Mouse (Mus musculus) forebrain, embryonic 10.5 days (tissue): ENCODE results near the gene Shoc2. TPM values are rescaled to one million over a fixed set of nuclear protein-coding genes. Genes with fewer than 3 reads are reported as not detected.
A peak's percentile ranks its signal among the peaks of the same experiment; 100 is the strongest.

ENCODE experiments used
- DNase-seq: peaks from one replicate; pipeline ENCODE4 v3.0.0-alpha.2; 2017; ENCODE audit warnings: low spot score; ENCODE audit errors: extremely low spot score
- H3K27ac ChIP-seq: fragments of 300-500 bp; sonication (generic); 2 replicates; pipeline ENCODE4 v1.5.1; 2016; ENCODE audit warnings: mild to moderate bottlenecking
- H3K27me3 ChIP-seq: fragments of 300-500 bp; sonication (generic); 2 replicates; pipeline ENCODE4 v1.6.1; 2016; ENCODE audit warnings: mild to moderate bottlenecking; ENCODE audit not compliant: poor library complexity, severe bottlenecking
- H3K36me3 ChIP-seq: fragments of 300-500 bp; sonication (generic); replicated peaks from 2 replicates; pipeline ENCODE4 v1.6.1; 2016; ENCODE audit warnings: mild to moderate bottlenecking, moderate library complexity
- H3K4me1 ChIP-seq: fragments of 300-500 bp; sonication (generic); 2 replicates; pipeline ENCODE4 v1.6.1; 2016
- H3K4me3 ChIP-seq: fragments of 300-500 bp; sonication (generic); 2 replicates; pipeline ENCODE4 v1.5.1; 2016; ENCODE audit warnings: mild to moderate bottlenecking, moderate library complexity
- H3K9me3 ChIP-seq: fragments of 300-500 bp; sonication (generic); 2 replicates; pipeline ENCODE4 v1.6.1; 2016; ENCODE audit warnings: mild to moderate bottlenecking, moderate library complexity
- whole genome bisulfite sequencing: fragments of 180-500 bp; shearing (Covaris S2); methylation state at CpG from one replicate; pipeline ENCODE4 v1.1.7; 2016; 5-methylcytosine and 5-hydroxymethylcytosine counted together
- polyA plus RNA-seq: library from polyadenylated mRNA; unstranded; fragments of >200 nt; fragmentation: Nextera tagmentation; extraction: Ambion mirVana; gene quantifications from 2 replicates; pipeline ENCODE4 v1.2.1, GENCODE M21; 2016

Gene Shoc2
- polyA plus RNA-seq, 1 experiment from 2014 or later: 59.6 TPM

DNA sequence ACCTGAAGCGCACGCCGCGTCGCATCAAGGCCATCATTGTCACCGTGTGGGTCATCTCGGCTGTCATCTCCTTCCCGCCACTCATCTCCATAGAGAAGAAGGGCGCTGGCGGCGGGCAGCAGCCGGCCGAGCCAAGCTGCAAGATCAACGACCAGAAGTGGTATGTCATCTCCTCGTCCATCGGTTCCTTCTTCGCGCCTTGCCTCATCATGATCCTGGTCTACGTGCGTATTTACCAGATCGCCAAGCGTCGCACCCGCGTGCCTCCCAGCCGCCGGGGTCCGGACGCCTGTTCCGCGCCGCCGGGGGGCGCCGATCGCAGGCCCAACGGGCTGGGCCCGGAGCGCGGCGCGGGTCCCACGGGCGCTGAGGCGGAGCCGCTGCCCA lies 102.6 kb downstream of the Shoc2 start:
- H3K36me3 ChIP-seq: no peaks in the 10 kb centered on the region
- H3K27me3 ChIP-seq: peaks cover 82% of the 10 kb centered on the region
- peaks cover 42% of the 10 kb centered on the region for H3K4me1 ChIP-seq
- peak overlapping the region; percentile 35; the same call in 1 of the 2 replicates for H3K27ac ChIP-seq
- WGBS: under 1% methylated on average over 46 of the region's 46 CpGs
- peak overlapping the region; percentile 66 for H3K4me3 ChIP-seq
- DNase-seq: peak; percentile 18
- no peaks in the 10 kb centered on the region for H3K9me3 ChIP-seq

DNA sequence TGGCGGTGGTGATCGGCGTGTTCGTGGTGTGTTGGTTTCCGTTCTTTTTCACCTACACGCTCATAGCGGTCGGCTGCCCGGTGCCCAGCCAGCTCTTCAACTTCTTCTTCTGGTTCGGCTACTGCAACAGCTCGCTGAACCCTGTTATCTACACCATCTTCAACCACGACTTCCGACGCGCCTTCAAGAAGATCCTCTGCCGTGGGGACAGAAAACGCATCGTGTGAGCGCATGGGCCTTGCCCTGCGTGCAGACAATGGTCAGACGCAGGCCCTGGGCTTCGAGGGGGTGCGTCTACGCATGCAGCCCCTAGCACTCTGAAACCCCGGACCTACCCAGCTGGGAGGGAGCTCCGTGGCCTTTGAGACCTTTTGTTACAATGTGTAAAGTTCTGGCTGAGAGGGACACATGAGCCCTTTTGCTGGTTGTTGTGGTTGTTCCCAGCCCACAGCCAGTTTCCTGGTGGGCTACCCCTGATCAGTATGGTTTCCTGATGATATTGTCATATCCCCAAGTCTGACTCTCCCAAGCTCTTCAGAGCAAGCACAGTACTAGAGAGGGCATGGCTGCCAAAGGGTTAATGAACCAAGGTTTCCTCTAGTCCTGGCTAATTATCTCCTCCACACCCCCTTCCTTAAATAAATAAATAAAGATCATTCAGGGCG lies 103.4 kb downstream of the Shoc2 start:
- H3K9me3 ChIP-seq: no peaks in the 10 kb centered on the region
- H3K27me3 ChIP-seq: peaks cover 82% of the 10 kb centered on the region
- no peaks in the 10 kb centered on the region for H3K36me3 ChIP-seq
- H3K4me3 ChIP-seq: peak overlapping the region; percentile 66
- H3K4me1 ChIP-seq: peaks cover 42% of the 10 kb centered on the region
- WGBS: 1% methylated on average over 27 of the region's 27 CpGs
- H3K27ac ChIP-seq: peak overlapping the region; percentile 35; the same call in 1 of the 2 replicates
- DNase-seq: peak; percentile 23

DNA sequence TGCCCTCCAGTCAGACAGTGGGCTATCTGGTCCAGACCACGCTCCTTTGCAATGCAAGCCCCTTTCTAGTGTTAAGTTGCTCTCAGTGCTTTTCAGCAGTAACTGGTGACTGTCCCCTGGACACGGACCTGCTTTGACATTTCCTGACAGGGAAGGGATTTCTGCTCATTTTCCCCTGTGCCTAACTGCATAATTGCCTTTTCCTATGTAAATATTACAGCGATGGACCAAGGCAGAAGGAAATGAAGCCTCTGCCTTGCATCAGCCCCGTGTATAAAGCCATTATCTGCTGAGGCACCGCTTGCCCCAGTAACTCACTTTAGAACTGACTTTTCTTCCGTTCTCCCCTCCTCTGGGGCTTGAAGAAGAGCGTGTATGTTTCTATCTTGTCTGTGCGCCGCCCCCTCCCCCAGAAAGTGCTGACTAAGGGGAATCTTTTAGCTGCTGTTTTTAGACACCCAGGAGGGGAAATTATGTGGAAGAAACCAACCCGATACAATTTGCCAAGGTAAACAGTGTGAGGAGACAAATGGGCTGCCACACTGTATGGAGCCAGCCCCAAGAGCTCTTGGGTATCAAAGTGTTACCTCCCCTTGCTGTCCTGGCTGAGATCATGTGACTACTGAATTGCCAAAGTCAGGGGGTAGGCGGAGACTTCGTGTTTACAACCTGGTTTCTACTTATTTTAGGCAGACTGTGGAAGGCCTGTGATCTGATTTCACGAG lies 104.2 kb downstream of the Shoc2 start:
- Histone ChIP-seq H3K9me3 (no peaks in the 10 kb centered on the region), H3K36me3 (no peaks in the 10 kb centered on the region), H3K4me3 (peak overlapping the region; percentile 66; the same call in 1 of the 2 replicates), H3K27ac (no peak overlapping the region), H3K4me1 (peaks cover 42% of the 10 kb centered on the region), H3K27me3 (peaks cover 80% of the 10 kb centered on the region)
- peak; percentile 14 for DNase-seq
- 10% methylated on average over 13 of the region's 13 CpGs for WGBS

DNA sequence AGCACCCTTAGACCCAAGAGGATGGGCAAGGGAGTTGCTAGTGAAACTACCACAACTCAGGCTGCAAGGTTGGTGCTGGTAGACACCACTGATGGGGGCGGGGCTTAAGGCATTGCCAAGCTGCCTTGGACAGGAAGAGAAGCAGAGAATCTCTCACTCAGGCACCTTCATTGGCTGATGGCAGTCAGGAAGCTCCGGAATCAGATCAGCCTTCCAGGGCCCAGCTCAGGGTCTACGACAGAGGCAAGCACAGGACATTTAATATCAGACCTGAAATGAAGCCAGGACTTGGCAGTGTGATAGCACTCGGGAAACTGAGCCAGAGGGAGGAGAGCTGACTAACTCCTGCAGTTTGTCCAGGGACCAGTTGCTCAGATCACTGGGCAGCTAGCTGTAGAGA lies 107.5 kb downstream of the Shoc2 start:
- Histone ChIP-seq H3K4me1 (peaks cover 19% of the 10 kb centered on the region), H3K9me3 (no peaks in the 10 kb centered on the region), H3K36me3 (no peaks in the 10 kb centered on the region), H3K27ac (no peak overlapping the region), H3K4me3 (no peak overlapping the region), H3K27me3 (peaks cover 50% of the 10 kb centered on the region)
- no peak for DNase-seq
- 67% methylated on average over 4 of the region's 4 CpGs for WGBS

DNA sequence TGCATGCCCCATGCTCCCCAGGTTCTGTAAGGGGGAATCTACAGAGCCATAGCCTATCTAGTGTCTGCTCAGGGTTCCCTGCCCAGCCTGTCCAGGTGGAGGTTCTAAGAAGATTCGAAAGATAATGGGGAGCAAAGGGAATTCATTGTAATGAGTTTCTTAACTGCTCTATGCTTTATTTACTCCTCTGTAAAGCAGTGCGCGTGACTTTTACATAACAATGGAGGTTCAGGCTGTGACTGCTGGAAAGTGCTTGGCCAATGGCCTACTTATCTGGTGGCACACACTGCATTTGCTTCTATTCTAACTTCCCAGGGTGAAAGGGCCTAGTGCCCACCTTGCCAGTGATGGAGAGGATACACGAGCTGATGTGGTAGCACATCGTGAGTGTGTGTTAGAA lies 111.7 kb downstream of the Shoc2 start:
- Histone ChIP-seq H3K9me3 (no peaks in the 10 kb centered on the region), H3K27me3 (peaks cover 8% of the 10 kb centered on the region), H3K36me3 (no peaks in the 10 kb centered on the region), H3K4me3 (no peak overlapping the region), H3K4me1 (no peaks in the 10 kb centered on the region), H3K27ac (no peak overlapping the region)
- no peak for DNase-seq
- 50% methylated on average over 5 of the region's 5 CpGs for WGBS

DNA sequence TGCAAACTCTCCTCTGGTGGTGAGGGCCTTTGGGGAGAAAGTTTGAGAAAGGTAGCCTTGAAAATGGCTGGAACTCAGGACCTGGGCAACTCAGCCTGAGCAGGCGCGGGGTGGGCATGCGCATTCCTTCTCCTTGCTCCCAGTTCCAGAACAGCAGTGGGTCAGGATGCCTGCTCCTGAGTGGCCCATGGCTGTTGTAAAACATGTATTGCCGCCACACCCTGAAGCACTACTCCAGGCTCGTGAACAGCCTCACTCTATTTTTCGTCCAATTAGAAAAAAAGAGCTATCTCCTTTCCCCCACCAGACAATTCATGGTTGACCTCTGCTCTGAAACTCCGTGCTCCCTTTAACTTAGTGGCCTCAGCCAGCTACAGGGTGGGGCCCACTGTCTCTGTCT lies 124.3 kb downstream of the Shoc2 start:
- no peak overlapping the region for H3K27ac ChIP-seq
- WGBS: 91% methylated on average over 7 of the region's 7 CpGs
- no peaks in the 10 kb centered on the region for H3K27me3 ChIP-seq
- no peaks in the 10 kb centered on the region for H3K4me1 ChIP-seq
- H3K9me3 ChIP-seq: no peaks in the 10 kb centered on the region
- no peak overlapping the region for H3K4me3 ChIP-seq
- no peak for DNase-seq
- H3K36me3 ChIP-seq: no peaks in the 10 kb centered on the region

DNA sequence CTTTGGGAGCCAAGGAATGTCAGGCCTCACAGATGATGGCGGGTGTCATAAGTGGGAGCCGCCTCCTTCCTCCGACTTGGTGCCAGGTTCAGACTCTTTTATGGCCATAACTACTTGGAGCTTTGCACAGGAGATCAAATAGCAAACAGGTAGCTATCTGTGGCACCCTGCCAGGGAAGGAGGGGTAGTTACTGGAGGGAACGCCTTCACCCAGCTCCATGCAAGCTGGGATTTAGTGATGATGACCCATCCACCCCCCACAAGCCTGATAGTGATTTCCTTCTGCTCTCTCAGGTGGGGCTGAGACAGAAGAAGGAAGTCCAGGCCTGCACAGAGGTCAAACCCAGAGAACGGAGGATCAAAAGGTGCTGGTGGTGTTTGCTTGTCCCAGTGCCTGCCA lies 126.4 kb downstream of the Shoc2 start:
- H3K4me1 ChIP-seq: no peaks in the 10 kb centered on the region
- DNase-seq: no peak
- H3K4me3 ChIP-seq: no peak overlapping the region
- H3K27me3 ChIP-seq: peaks cover 5% of the 10 kb centered on the region; the same call in 1 of the 2 replicates
- no peaks in the 10 kb centered on the region for H3K9me3 ChIP-seq
- H3K36me3 ChIP-seq: no peaks in the 10 kb centered on the region
- 88% methylated on average over 5 of the region's 5 CpGs for WGBS
- no peak overlapping the region for H3K27ac ChIP-seq

DNA sequence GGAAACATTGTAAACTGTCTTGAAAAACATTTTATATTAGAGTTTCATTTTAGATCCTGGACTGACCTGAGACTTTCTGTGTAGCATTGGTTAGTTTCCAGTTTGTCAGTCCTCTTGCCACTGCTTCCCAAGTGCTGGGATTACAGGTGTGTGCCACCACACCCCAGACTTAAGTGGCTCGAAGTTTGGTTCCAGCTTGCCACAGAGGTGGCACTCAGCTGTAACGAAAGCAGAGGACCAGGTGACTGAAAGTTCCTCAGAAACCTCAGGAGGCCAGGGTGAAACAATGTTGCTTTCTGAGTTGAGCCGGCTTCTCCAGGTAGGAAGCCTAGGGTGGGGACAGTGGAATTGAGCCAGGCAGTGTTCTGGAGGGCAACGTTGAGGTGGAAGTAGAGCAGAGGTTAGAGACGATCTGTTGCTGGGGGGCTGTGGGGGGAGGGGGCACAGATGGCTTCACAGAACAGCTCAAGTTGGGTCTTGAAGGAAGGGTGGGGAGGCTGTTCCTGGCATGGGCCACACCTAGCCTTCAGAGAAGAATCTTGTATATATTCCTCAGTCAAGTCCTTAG lies 128.2 kb downstream of the Shoc2 start:
- 90% methylated on average over 5 of the region's 5 CpGs for WGBS
- peaks cover 11% of the 10 kb centered on the region for H3K4me1 ChIP-seq

DNA sequence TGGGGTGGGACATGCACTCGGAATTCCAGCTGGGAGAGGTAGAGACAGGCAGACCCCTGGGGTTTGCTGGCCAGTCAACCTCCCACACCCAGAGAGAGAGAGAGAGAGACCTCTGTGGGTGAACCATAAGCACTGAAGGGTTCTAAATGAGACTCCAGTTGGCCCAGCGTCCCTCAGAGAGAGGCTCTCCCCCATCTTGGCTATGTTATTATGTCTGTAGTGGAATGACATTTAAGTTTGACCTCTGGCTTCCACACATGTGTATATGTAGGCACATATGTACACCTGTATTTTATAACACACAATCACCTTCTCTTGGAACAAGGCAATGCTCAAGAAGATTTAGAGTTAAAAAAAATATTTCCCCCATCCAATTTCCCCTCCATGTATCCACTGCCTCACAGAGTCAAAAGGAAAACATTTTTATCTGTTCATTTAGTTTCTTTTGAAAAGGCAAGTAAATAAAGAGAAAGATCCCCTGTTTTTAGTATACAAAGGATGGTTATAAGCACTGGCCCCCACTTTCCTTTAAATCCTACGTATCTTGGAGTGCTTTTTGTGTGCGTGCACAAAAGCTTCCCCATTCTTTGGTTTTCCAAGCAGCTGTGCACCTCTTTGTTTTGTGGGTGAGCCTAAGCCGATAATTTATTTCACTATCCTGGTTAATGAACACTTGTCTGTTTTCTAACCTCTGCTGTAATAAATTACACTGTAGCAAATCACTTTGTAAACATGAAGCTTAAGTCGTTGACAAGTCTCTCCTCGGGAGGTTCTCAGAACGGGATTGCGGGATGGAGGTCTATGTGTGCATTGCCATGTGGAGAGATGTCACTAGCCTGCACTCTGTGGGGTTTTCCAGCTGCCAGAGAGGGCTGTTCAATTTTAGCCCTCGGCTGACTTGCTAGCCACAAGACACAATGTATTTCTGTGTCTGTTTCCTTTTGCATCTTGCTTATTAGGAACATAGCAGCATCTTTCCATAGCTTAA lies 132.6 kb downstream of the Shoc2 start:
- Histone ChIP-seq H3K27me3 (peaks cover 16% of the 10 kb centered on the region; the same call in 1 of the 2 replicates), H3K4me3 (no peak overlapping the region), H3K9me3 (no peaks in the 10 kb centered on the region), H3K4me1 (peaks cover 11% of the 10 kb centered on the region), H3K36me3 (no peaks in the 10 kb centered on the region), H3K27ac (no peak overlapping the region)
- DNase-seq: no peak
- WGBS: 42% methylated on average over 10 of the region's 10 CpGs

More for the DNA sequence above, 128.2 kb downstream of the Shoc2 start:
- H3K9me3 ChIP-seq: no peaks in the 10 kb centered on the region
- H3K4me3 ChIP-seq: no peak overlapping the region
- DNase-seq: no peak
- no peak overlapping the region for H3K27ac ChIP-seq
- peaks cover 5% of the 10 kb centered on the region; the same call in 1 of the 2 replicates for H3K27me3 ChIP-seq
- H3K36me3 ChIP-seq: no peaks in the 10 kb centered on the region

DNA sequence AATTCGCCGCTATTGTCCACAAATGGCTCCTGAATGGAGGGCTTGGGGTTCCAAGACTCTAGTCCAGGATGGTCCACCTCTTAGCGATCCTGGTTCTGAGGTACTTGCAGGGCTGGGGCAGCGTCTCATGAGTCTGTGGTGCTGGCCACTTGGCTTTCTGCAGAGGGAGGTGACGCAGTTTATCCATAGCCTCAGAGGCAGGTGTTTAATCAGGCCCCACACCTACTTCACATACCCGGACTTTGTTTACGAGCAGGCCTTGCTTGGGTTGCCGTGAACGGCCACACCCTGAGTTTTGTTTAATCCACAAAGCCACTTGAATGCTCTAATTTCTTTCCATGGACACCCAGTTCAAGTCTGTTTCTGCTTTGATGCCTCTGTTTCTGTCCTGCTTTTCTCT lies 137.2 kb downstream of the Shoc2 start:
- Histone ChIP-seq H3K27me3 (peaks cover 11% of the 10 kb centered on the region; the same call in 1 of the 2 replicates), H3K9me3 (no peaks in the 10 kb centered on the region), H3K27ac (no peak overlapping the region), H3K36me3 (no peaks in the 10 kb centered on the region), H3K4me3 (no peak overlapping the region), H3K4me1 (peaks cover 8% of the 10 kb centered on the region)
- no peak for DNase-seq
- 89% methylated on average over 9 of the region's 9 CpGs for WGBS

DNA sequence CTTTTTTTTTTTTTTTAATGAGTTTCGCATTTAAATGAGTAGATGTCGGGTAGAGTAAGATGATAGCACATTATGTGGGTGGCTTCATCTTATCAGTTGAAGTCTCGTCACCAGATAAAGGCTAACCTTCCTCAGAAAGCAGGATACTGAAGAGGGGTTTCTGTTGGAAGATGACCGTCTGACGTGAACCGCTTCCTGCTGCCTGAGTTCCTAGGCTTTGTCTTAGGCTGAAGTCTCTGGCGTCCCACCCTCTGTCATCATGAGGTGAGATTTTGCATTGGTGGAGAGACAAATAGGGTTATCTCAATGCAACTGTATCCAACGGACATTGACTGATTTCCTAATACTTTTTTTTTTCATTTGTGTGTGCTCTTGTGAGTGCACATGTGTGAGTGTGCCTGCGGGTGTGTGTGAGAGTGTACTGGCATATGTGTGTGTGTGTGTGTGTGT lies 137.6 kb downstream of the Shoc2 start:
- H3K27me3 ChIP-seq: peaks cover 11% of the 10 kb centered on the region; the same call in 1 of the 2 replicates
- WGBS: 88% methylated on average over 9 of the region's 9 CpGs
- H3K9me3 ChIP-seq: no peaks in the 10 kb centered on the region
- peaks cover 4% of the 10 kb centered on the region for H3K4me1 ChIP-seq
- H3K4me3 ChIP-seq: no peak overlapping the region
- no peak for DNase-seq
- no peaks in the 10 kb centered on the region for H3K36me3 ChIP-seq
- no peak overlapping the region for H3K27ac ChIP-seq
